Mouse (Mus musculus) intestine, embryonic 15.5 days (tissue): Measurements from ENCODE around the gene Vmn1r10. TPM values are rescaled to one million over a fixed set of nuclear protein-coding genes. Genes with fewer than 3 reads are reported as not detected.

ENCODE experiments used
- ATAC-seq: fragments of 200-750 bp; cut with Nextera tagmentation; 2 replicates; pipeline ENCODE4 v1.8.0; 2017; ENCODE audit warnings: moderate TSS enrichment, moderate library complexity
- H3K27ac ChIP-seq: fragments of 300-500 bp; sonication (generic); 2 replicates; pipeline ENCODE4 v1.5.1; 2015; ENCODE audit warnings: mild to moderate bottlenecking, inconsistent platforms
- H3K27me3 ChIP-seq: fragments of 300-500 bp; sonication (generic); replicated peaks from 2 replicates; pipeline ENCODE4 v1.6.1; 2015; ENCODE audit warnings: inconsistent platforms
- H3K36me3 ChIP-seq: fragments of 300-500 bp; sonication (generic); 2 replicates; pipeline ENCODE4 v1.6.1; 2015; ENCODE audit warnings: inconsistent platforms
- H3K4me1 ChIP-seq: fragments of 300-500 bp; sonication (generic); replicated peaks from 2 replicates; pipeline ENCODE4 v1.6.1; 2015; ENCODE audit warnings: inconsistent platforms
- H3K4me2 ChIP-seq: fragments of 300-500 bp; sonication (generic); replicated peaks from 2 replicates; pipeline ENCODE4 v1.6.1; 2015; ENCODE audit warnings: mild to moderate bottlenecking, inconsistent platforms
- H3K4me3 ChIP-seq: fragments of 300-500 bp; sonication (generic); replicated peaks from 2 replicates; pipeline ENCODE4 v1.5.1; 2015; ENCODE audit warnings: inconsistent platforms
- H3K9ac ChIP-seq: fragments of 300-500 bp; sonication (generic); 2 replicates; pipeline ENCODE4 v1.6.1; 2015; ENCODE audit warnings: inconsistent platforms
- H3K9me3 ChIP-seq: fragments of 300-500 bp; sonication (generic); 2 replicates; pipeline ENCODE4 v1.6.1; 2016; ENCODE audit warnings: inconsistent platforms
- WGBS: fragments of 180-500 bp; shearing (Covaris S2); methylation state at CpG from one replicate; pipeline ENCODE4 v1.1.7; 2015; 5-methylcytosine and 5-hydroxymethylcytosine counted together
- polyA plus RNA-seq: library from polyadenylated mRNA; unstranded; fragments of >200 nt; fragmentation: Nextera tagmentation; extraction: Ambion mirVana; gene quantifications from 2 replicates; pipeline ENCODE4 v1.2.1, GENCODE M21; 2015

Vmn1r10 gene
- not detected in 2 replicates for polyA plus RNA-seq

DNA sequence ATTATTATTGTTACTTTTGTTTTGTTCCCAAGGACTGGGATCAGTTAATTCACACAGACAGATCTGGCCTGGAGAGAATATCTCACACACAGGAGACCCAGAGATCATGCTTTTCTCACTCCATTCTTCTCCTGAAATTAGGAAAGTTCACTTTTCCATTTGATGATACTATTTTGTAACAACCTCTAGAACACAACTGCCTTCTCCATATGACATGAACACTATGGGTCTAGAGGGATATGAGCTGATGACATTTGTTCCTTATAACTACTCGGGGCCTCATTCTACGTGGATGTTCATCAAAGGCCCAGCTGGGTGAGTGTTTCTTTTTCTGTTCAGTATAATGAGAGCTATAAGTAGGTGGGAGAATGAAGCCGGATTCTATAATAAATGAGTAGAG, at the start of gene Vmn1r10:
Vmn1r10 (plus strand) TSS at position 301 of the 400 bp plus-strand sequence.
- H3K27ac ChIP-seq = no peak within 1 kb of the TSS
- H3K9ac ChIP-seq = no peak within 1 kb of the TSS
- no peaks in the 10 kb centered on the region for H3K36me3 ChIP-seq
- H3K4me3 ChIP-seq = no peak within 1 kb of the TSS
- no peak for ATAC-seq
- no peaks in the 10 kb centered on the region for H3K4me1 ChIP-seq
- H3K4me2 ChIP-seq = no peak within 1 kb of the TSS
- 83% methylated on average over 3 of the region's 3 CpGs for WGBS
- no peaks in the 10 kb centered on the region for H3K9me3 ChIP-seq
- no peaks in the 10 kb centered on the region for H3K27me3 ChIP-seq

DNA sequence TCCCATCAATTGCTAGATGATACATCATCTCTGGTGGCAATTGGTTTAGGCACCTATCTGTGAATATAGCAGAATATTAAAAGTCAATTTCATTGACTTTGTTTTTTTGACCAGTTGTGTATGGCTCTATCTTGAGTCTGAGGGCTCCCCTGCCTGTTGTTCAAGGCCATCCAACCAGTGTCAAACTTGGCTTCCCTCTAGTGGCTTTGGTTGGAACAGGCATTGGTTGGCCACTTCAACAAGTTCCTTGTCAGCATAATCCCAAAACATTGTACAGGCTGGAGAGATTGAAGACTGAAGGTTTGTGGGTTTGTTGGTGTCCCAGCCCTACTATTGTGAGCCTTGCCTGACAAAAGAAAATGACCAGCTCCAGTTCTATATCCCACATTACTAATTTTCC, 45.5 kb upstream of the Vmn1r10 start:
- Histone ChIP-seq H3K9ac (no peak overlapping the region), H3K36me3 (no peaks in the 10 kb centered on the region), H3K4me2 (no peak overlapping the region), H3K27ac (no peak overlapping the region), H3K27me3 (no peaks in the 10 kb centered on the region), H3K4me1 (no peaks in the 10 kb centered on the region), H3K4me3 (no peak overlapping the region), H3K9me3 (no peaks in the 10 kb centered on the region)
- ATAC-seq = no peak

DNA sequence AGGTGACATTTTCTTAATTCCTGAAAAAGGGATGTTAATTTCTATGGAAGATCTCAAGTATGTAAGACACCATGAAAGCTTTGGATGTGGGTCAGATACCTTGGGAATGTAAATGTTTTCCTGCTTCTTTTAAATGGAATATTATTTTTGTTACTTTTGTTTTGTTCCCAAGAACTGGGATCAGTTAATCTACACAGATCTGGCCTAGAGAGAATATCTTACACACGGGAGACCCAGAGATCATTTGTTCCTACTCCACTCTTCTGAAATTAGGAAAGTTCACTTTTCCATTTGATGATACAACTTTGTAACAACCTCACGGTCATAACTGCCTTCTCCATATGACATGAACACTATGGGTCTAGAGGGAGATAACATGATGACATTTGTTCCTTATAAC, 42.8 kb upstream of the Vmn1r10 start, which contains the start of gene Vmn1r9:
Vmn1r9 (plus strand) TSS at position 301 of the 400 bp plus-strand sequence.
- Histone ChIP-seq H3K9ac (no peak within 1 kb of the TSS), H3K9me3 (no peaks in the 10 kb centered on the region), H3K27ac (no peak within 1 kb of the TSS), H3K4me1 (no peaks in the 10 kb centered on the region), H3K4me2 (no peak within 1 kb of the TSS), H3K4me3 (no peak within 1 kb of the TSS), H3K27me3 (no peaks in the 10 kb centered on the region), H3K36me3 (no peaks in the 10 kb centered on the region)
- 81% methylated on average over 2 of the region's 2 CpGs for WGBS
- ATAC-seq = no peak

- no peak for ATAC-seq
- H3K4me1 ChIP-seq = no peaks in the 10 kb centered on the region
Measured at GRCm38 (mm10) chr6:57106358-57106757, 2.9 kb upstream of the Vmn1r10 start.

GRCm38 (mm10) chr6:57133155-57133554, 23.9 kb downstream of the Vmn1r10 start, which contains the start of gene Vmn1r11:
Gene Vmn1r11, plus strand, starts transcription at chr6:57133455.
- Histone ChIP-seq H3K27ac (no peak within 1 kb of the TSS), H3K36me3 (no peaks in the 10 kb centered on the region), H3K9ac (no peak within 1 kb of the TSS), H3K4me3 (no peak within 1 kb of the TSS), H3K9me3 (no peaks in the 10 kb centered on the region), H3K4me1 (no peaks in the 10 kb centered on the region), H3K4me2 (no peak within 1 kb of the TSS), H3K27me3 (no peaks in the 10 kb centered on the region)
- 77% methylated on average over 1 of the region's 1 CpGs for WGBS
- ATAC-seq = no peak

More at GRCm38 (mm10) chr6:57106358-57106757, 2.9 kb upstream of the Vmn1r10 start:
- WGBS = 72% methylated on average over 1 of the region's 1 CpGs
- Histone ChIP-seq H3K4me3 (no peak overlapping the region), H3K4me2 (no peak overlapping the region), H3K9me3 (no peaks in the 10 kb centered on the region), H3K27ac (no peak overlapping the region), H3K36me3 (no peaks in the 10 kb centered on the region), H3K27me3 (no peaks in the 10 kb centered on the region), H3K9ac (no peak overlapping the region)

GRCm38 (mm10) chr6:57156619-57157018, 47.4 kb downstream of the Vmn1r10 start, which contains the start of gene Vmn1r12:
Gene Vmn1r12, plus strand, starts transcription at chr6:57156919.
- no peak for ATAC-seq
- H3K36me3 ChIP-seq = no peaks in the 10 kb centered on the region
- 78% methylated on average over 2 of the region's 2 CpGs for WGBS
- H3K4me2 ChIP-seq = no peak within 1 kb of the TSS
- no peak within 1 kb of the TSS for H3K27ac ChIP-seq
- H3K4me1 ChIP-seq = no peaks in the 10 kb centered on the region
- no peak within 1 kb of the TSS for H3K4me3 ChIP-seq
- no peaks in the 10 kb centered on the region for H3K9me3 ChIP-seq
- no peaks in the 10 kb centered on the region for H3K27me3 ChIP-seq
- no peak within 1 kb of the TSS for H3K9ac ChIP-seq

Other genes starting within 250 kb of the Vmn1r10 start
- 66.9 and 73.3 TPM in 2 replicates for gene Nt5c3, start 185.5 kb upstream of the Vmn1r10 start, polyA plus RNA-seq
- gene Vmn1r4, start 185.4 kb upstream of the Vmn1r10 start, polyA plus RNA-seq = 0.32 and 0.49 TPM in 2 replicates
- gene Vmn1r5, start 139.2 kb upstream of the Vmn1r10 start, polyA plus RNA-seq = not detected in 2 replicates
- gene Vmn1r6, start 112.2 kb upstream of the Vmn1r10 start, polyA plus RNA-seq = not detected in 2 replicates
- not detected in 2 replicates for gene Vmn1r7, start 84.1 kb upstream of the Vmn1r10 start, polyA plus RNA-seq
- gene Vmn1r8, start 77.2 kb upstream of the Vmn1r10 start, polyA plus RNA-seq = not detected in 2 replicates
- gene Vmn1r9, start 42.7 kb upstream of the Vmn1r10 start, polyA plus RNA-seq = not detected in 2 replicates
- not detected in 2 replicates for gene Vmn1r11, start 24.0 kb downstream of the Vmn1r10 start, polyA plus RNA-seq
- not detected in 2 replicates for gene Vmn1r12, start 47.5 kb downstream of the Vmn1r10 start, polyA plus RNA-seq
- not detected in 2 replicates for gene Vmn1r13, start 93.8 kb downstream of the Vmn1r10 start, polyA plus RNA-seq
- not detected in 2 replicates for gene Vmn1r14, start 122.2 kb downstream of the Vmn1r10 start, polyA plus RNA-seq
- not detected in 2 replicates for gene Vmn1r15, start 148.5 kb downstream of the Vmn1r10 start, polyA plus RNA-seq
- not detected in 2 replicates for gene Vmn1r16, start 220.0 kb downstream of the Vmn1r10 start, polyA plus RNA-seq